Mouse (Mus musculus) cortical plate, adult 2 months (tissue): ENCODE data around the gene Ifnab. TPM values are rescaled to one million over a fixed set of nuclear protein-coding genes. Genes with fewer than 3 reads are reported as not detected.

Experiments used
- H3K27ac ChIP-seq: fragments of 200-500 bp; 2 replicates; pipeline ENCODE4 v1.5.1; 2012; ENCODE audit warnings: low read length, control low read depth, inconsistent platforms; ENCODE audit not compliant: insufficient read depth
- H3K4me1 ChIP-seq: fragments of 200-500 bp; 2 replicates; pipeline ENCODE4 v1.6.1; 2011; ENCODE audit warnings: low read length; ENCODE audit not compliant: control insufficient read depth, insufficient read depth
- H3K4me3 ChIP-seq: fragments of 200-500 bp; 2 replicates; pipeline ENCODE4 v1.5.1; 2011; ENCODE audit warnings: mild to moderate bottlenecking, low read length, control low read depth; ENCODE audit not compliant: insufficient read depth
- CTCF ChIP-seq: fragments of 200-500 bp; IDR thresholded peaks from 2 replicates; pipeline ENCODE4 v1.5.1; 2011; ENCODE audit warnings: mild to moderate bottlenecking, control low read depth, low read length; ENCODE audit not compliant: insufficient read depth; ENCODE audit errors: extremely low read depth
- POLR2A ChIP-seq: fragments of 200-500 bp; IDR thresholded peaks from 2 replicates; pipeline ENCODE4 v1.6.1; 2011; ENCODE audit warnings: mild to moderate bottlenecking, low read length, control low read depth; ENCODE audit not compliant: insufficient read depth; ENCODE audit errors: extremely low read depth
- polyA plus RNA-seq: library from polyadenylated mRNA; depleted of rRNA; stranded (reverse); fragments of >200 nt; gene quantifications from 2 replicates; pipeline ENCODE4 v1.2.3, GENCODE M21; 2012; rRNA removed

The Ifnab gene
- polyA plus RNA-seq = not detected in 2 replicates

DNA sequence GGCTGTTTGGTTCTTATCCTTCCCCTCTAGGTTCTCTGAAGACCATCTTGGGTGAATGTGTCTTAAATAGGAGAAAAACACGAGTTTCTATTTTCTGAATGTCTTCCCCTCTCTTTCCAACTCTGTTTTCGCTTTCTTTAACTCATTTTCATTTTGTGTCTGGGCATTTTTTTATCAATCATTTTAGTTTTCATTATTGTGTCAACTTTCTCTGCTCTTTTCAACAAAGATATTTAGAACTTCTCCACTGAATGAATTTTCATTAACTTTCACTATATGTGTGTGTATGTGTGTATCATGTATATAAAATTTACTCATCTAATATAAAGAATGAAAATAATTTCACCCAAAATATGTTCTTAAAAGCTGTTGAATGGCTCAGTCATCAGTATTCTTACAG lies at the start of gene Ifnab:
TSS of gene Ifnab (minus strand) at position 101 of the 400 bp plus-strand sequence.
- Histone ChIP-seq H3K27ac (no peak within 1 kb of the TSS), H3K4me3 (no peak within 1 kb of the TSS), H3K4me1 (no peaks in the 10 kb centered on the region)
- no peak for TF ChIP-seq CTCF
- no peak for TF ChIP-seq POLR2A

DNA sequence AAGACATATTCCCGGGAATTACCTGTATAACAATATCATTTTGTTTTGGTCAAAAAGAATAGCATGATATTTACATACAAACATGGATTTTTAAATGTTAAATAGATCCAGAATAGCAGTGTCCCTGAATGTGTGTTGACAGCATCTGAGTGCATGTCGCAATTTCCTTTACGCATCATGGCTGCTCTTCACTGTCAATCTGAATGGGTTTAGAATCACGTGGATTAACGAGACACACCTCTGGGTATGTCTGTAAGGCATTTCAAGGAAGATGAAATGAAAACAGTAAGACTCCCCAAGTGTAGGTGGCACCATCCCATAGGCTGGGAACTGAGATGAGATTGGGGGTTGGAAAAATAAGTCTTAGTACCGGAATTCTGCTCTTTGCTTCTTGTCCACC lies 47.9 kb upstream of the Ifnab start:
- H3K4me3 ChIP-seq = no peak overlapping the region
- no peaks in the 10 kb centered on the region for H3K4me1 ChIP-seq
- no peak for TF ChIP-seq POLR2A
- no peak for TF ChIP-seq CTCF
- H3K27ac ChIP-seq = no peak overlapping the region

DNA sequence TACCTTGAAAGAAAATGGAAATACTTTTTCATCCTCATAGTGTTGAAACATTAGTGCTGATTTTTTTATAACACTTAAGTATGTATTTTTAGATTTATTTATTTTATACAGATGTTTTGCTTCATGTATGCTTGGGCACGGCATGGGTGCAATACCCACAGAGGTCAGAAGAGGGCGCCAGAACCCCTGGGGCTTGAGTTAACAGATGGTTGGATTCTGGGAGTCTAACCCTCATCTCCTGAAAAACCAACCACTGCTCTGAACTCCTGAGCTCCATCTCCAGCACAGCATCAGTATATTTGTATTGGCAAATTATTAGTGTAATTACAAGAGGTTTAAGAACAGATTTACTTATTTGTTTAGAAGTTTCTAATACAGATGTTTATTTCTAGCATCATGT lies 47.3 kb upstream of the Ifnab start:
- Histone ChIP-seq H3K4me3 (no peak overlapping the region), H3K27ac (no peak overlapping the region), H3K4me1 (no peaks in the 10 kb centered on the region)
- TF ChIP-seq POLR2A (no peak), CTCF (peak; percentile 78)

DNA sequence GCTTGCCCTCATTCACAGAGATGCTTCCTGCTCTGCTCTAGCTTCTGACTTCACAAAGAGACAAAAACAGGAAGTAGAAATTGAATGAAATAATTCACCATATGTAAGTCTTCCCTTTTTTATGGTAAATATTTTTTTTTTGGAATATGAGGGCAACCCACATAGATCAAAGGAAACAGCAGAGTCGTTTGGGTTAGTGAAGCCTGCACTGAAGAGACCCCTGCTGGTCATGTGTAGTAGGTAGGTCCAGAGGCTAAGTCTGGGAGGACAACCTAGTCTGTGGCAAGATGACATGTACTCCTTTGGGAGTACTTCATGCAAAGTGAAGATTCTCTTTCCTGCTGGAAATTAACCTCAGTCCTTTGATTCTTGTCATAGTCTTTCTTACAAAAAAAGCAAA lies 36.2 kb upstream of the Ifnab start:
- Histone ChIP-seq H3K27ac (no peak overlapping the region), H3K4me1 (no peaks in the 10 kb centered on the region), H3K4me3 (no peak overlapping the region)
- TF ChIP-seq POLR2A = no peak
- peak; percentile 56 for TF ChIP-seq CTCF

DNA sequence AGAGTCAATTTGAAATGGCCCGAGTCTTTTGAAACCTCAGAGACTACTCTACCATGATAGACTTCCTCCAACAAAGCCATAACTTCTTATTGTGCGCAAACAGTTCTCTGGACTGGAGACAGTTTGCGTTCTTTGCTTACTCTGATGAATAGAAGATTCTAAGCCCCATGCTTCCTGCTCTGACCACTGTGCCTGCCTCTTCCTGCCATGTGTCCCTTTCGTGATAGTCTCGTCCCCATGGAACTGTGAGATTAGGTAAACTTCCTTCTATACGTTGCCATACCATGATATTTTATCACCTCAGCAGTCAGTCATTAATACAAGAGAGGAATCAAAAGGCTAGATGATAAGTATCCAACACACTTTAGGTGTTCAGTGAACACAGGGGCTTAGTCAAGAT lies 35.6 kb upstream of the Ifnab start:
- no peak overlapping the region for H3K27ac ChIP-seq
- TF ChIP-seq CTCF (no peak), POLR2A (no peak)
- no peaks in the 10 kb centered on the region for H3K4me1 ChIP-seq
- H3K4me3 ChIP-seq = no peak overlapping the region

DNA sequence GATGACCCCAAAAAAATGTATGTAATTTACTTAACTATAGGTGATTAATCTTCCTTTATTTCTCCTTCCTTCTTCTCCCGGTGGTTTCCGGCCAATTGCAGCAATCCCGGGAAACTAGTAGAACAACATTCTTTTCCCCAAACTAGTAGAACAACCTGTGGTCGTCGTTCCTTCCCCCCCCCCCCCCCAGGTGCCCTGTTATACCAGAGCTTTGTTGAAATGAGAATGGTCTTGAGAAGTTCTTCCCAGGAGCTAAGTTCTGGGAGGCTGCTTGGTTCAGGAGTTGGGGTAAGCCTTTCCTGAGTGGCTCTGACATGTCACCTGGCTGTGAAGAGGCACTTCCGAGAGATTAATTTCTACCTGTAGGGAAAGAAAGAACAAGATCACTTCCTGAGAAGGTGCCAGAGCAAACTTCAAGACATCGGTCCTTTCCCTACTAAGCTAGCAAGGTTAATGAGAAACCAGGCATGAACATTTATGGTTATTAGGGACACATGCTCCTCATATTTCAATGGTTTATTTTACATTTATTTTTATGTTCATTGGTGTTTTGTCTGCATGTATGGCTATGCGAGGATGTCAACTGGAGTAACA lies 32.4 kb upstream of the Ifnab start:
- TF ChIP-seq POLR2A (no peak), CTCF (no peak)
- peaks cover 7% of the 10 kb centered on the region for H3K4me1 ChIP-seq
- H3K4me3 ChIP-seq = no peak overlapping the region
- no peak overlapping the region for H3K27ac ChIP-seq

DNA sequence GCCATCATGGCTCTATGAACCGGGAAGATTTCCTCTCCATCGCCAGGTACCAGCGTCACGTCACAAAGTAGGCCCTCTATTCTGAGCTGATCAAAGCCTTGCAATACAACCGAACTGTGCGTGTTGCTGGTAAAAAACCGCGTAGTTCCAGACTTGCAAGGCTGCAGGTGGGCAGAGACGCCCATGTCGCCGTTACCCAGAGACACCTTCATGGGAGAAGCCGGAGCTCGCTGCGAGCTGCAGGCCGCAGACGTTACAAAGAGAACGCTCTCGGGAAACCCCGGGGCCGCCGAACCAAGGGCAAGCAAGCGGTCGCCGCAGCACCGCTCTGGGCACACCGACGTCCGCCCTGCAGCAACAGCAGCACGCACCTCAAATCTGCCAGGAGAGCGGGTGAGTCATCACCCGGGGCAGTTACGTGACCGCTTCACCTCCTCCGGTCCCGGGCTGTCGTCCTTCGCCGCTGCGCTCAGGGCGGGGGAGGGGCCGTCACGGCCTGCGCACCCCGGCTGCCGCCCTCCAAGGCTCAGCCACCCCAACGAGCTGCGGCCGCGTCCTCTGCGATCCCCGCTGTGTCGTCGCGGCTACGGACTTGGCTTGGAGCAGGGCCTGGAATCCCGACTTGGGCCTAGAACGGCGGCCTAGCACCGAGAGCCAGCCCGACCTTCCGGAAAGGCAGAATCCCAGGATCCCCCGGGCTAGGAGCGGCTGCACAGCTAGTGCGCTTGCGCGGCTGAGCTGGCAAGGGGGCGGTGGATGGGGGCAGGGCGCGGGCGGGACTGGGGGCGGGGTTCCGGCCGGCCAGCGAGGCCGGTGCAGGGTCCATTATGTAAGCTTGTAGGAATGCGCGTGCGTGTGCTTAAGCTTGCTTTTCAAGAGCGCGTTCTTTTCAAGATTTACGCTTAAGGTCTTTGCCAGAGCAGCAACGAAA lies 30.9 kb upstream of the Ifnab start, which contains the start of the genes Gm26566 and Klhl9:
TSS of gene Gm26566 (plus strand) at position 15 of the 931 bp plus-strand sequence.
TSS of gene Klhl9 (minus strand) at position 675 of the 931 bp plus-strand sequence.
- Histone ChIP-seq H3K27ac (peak within 1 kb of the TSS; percentile 99), H3K4me3 (peak within 1 kb of the TSS; percentile 84), H3K4me1 (peaks cover 7% of the 10 kb centered on the region)
- TF ChIP-seq POLR2A (peak; percentile 82), CTCF (no peak)

DNA sequence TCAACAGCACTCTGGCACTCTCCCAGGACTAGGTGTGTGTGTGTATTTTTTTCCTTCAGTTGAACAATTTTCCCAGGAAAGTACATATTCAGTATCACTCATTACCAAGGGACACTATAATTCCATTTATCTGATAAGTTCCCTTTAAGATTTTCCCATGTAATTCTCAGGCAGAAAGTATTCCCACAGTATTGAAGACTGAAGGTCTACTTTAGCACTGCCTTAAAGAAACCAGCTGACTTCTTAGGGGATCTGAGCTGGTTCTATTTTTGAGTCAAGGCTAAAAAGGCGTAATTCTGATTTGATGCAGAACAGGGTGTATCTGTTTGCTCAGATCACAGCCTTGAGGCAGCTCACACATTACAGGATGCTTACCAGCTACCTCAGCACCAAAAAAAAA lies 27.6 kb upstream of the Ifnab start:
- Histone ChIP-seq H3K27ac (no peak overlapping the region), H3K4me1 (peaks cover 8% of the 10 kb centered on the region), H3K4me3 (peak overlapping the region; percentile 84; the same call in 1 of the 2 replicates)
- TF ChIP-seq CTCF (no peak), POLR2A (no peak)

DNA sequence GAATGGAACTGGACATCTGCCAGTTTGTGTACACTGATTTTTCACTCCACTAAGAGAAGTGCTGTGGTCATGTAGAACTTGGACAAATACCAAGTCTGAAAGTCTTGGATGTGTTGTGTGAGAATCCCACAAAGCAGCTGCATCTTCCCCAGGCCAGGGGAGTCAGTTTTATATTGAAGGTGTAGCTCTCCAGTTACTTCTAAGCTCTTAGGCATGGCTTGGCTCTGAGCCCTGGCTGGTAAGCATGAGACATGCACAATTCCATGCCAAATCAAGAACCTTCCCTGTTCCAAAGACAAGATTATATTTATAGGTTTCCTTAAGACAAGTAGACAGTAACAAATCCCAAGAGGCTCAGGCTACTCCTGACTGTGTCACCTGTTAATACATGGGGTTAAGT lies 23.9 kb upstream of the Ifnab start:
- Histone ChIP-seq H3K4me3 (no peak overlapping the region), H3K4me1 (peaks cover 1% of the 10 kb centered on the region; the same call in 1 of the 2 replicates), H3K27ac (no peak overlapping the region)
- no peak for TF ChIP-seq CTCF
- no peak for TF ChIP-seq POLR2A

DNA sequence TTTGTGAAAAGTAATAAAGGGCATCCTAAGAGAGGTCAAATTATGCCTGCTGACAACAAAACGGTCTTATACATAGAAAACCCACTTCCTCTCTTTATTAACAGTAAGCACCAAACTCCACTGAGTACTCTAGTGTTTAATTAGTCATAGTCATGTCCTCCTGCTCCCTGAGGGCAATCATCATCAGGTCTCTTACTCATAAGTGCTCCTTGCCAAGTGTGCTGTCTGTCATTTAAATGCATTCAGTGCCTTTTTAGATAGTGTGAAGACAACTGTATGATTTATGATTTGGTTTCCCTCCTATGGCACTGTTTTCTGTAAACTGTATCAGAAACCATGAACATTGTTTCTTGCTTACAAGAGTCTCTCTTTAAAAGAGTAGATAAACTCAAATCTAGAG lies 23.1 kb upstream of the Ifnab start:
- Histone ChIP-seq H3K4me1 (peaks cover 1% of the 10 kb centered on the region; the same call in 1 of the 2 replicates), H3K27ac (no peak overlapping the region), H3K4me3 (no peak overlapping the region)
- TF ChIP-seq CTCF = no peak
- no peak for TF ChIP-seq POLR2A
